Mouse (Mus musculus) forebrain, embryonic 15.5 days (tissue): ENCODE results near the gene Zfhx3. TPM values are rescaled to one million over a fixed set of nuclear protein-coding genes. Genes with fewer than 3 reads are reported as not detected.
A peak's percentile ranks its signal among the peaks of the same experiment; 100 is the strongest.

Source experiments
- ATAC-seq: fragments of 200-750 bp; cut with Nextera tagmentation; replicated peaks from 2 replicates; pipeline ENCODE4 v1.8.0; 2017; ENCODE audit warnings: mild to moderate bottlenecking, moderate TSS enrichment, moderate library complexity
- H3K27ac ChIP-seq: fragments of 300-500 bp; sonication (generic); replicated peaks from 2 replicates; pipeline ENCODE4 v1.5.1; 2015; ENCODE audit warnings: mild to moderate bottlenecking, inconsistent platforms
- H3K27me3 ChIP-seq: fragments of 300-500 bp; sonication (generic); 2 replicates; pipeline ENCODE4 v1.6.1; 2015; ENCODE audit warnings: inconsistent platforms
- H3K36me3 ChIP-seq: fragments of 300-500 bp; sonication (generic); 2 replicates; pipeline ENCODE4 v1.6.1; 2015; ENCODE audit warnings: mild to moderate bottlenecking, inconsistent platforms
- H3K4me1 ChIP-seq: fragments of 300-500 bp; sonication (generic); 2 replicates; pipeline ENCODE4 v1.6.1; 2015; ENCODE audit warnings: inconsistent platforms
- H3K4me2 ChIP-seq: fragments of 300-500 bp; sonication (generic); replicated peaks from 2 replicates; pipeline ENCODE4 v1.6.1; 2015; ENCODE audit warnings: mild to moderate bottlenecking, inconsistent platforms
- H3K4me3 ChIP-seq: fragments of 300-500 bp; sonication (generic); 2 replicates; pipeline ENCODE4 v1.5.1; 2015; ENCODE audit warnings: mild to moderate bottlenecking, inconsistent platforms
- H3K9ac ChIP-seq: fragments of 300-500 bp; sonication (generic); replicated peaks from 2 replicates; pipeline ENCODE4 v1.6.1; 2015; ENCODE audit warnings: mild to moderate bottlenecking, inconsistent platforms
- H3K9me3 ChIP-seq: fragments of 300-500 bp; sonication (generic); 2 replicates; pipeline ENCODE4 v1.6.1; 2016; ENCODE audit warnings: inconsistent platforms
- WGBS: fragments of 180-500 bp; shearing (Covaris S2); methylation state at CpG from one replicate; pipeline ENCODE4 v1.1.7; 2015; ENCODE audit warnings: mixed read lengths; 5-methylcytosine and 5-hydroxymethylcytosine counted together
- polyA plus RNA-seq: library from polyadenylated mRNA; unstranded; fragments of >200 nt; fragmentation: Nextera tagmentation; extraction: Ambion mirVana; gene quantifications from 2 replicates; pipeline ENCODE4 v1.2.1, GENCODE M21; 2015

The Zfhx3 gene
- polyA plus RNA-seq, 1 experiment from 2014 or later: 14.9 TPM

DNA sequence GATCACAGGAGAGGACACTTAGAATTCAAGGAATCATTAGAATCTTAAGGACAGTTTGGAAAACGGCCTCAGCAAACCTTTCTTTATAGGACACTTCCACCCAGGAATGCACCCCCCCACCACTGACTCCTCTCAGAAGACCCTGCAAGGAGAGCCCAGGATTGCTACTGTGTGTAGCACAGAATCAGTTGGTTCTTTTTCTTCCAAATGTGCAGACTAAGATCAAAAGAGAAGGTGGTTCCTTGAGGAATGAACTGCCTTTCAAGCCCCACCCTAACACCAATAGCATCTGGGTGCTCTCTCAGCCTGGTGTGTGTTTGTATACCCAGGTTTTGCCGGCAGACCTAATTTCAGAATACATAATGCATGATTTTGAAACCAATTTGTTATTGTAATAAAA, 279.6 kb downstream of the Zfhx3 start:
- Histone ChIP-seq H3K9ac (no peak overlapping the region), H3K36me3 (no peaks in the 10 kb centered on the region), H3K4me1 (peaks cover 6% of the 10 kb centered on the region; the same call in 1 of the 2 replicates), H3K4me2 (no peak overlapping the region), H3K4me3 (no peak overlapping the region), H3K27ac (no peak overlapping the region), H3K9me3 (no peaks in the 10 kb centered on the region), H3K27me3 (no peaks in the 10 kb centered on the region)
- WGBS: 86% methylated on average over 2 of the region's 2 CpGs
- ATAC-seq: no peak

DNA sequence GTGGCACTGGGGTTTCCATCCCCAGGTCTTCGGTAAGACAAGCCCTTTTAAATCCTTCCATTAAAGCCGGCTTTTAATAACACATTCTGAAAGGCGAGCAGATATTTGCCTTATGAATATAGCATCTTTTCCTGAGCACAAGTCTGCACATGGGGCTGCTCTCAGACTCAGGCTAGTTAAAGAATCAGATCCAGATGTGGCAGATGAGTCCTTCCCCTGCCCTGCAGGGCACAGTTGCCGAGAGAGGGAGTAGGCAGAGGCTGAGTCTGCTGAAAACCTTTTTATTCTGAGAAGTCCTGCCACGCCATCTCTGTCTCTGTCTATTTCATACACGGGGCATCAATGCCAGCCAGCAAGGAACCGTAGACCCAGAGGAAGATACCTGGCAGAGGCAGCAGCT, 289.9 kb downstream of the Zfhx3 start:
- H3K27me3 ChIP-seq: no peaks in the 10 kb centered on the region
- H3K4me3 ChIP-seq: no peak overlapping the region
- no peak for ATAC-seq
- H3K9ac ChIP-seq: no peak overlapping the region
- WGBS: 80% methylated on average over 7 of the region's 7 CpGs
- H3K4me2 ChIP-seq: no peak overlapping the region
- no peak overlapping the region for H3K27ac ChIP-seq
- no peaks in the 10 kb centered on the region for H3K36me3 ChIP-seq
- H3K4me1 ChIP-seq: peaks cover 12% of the 10 kb centered on the region
- no peaks in the 10 kb centered on the region for H3K9me3 ChIP-seq

DNA sequence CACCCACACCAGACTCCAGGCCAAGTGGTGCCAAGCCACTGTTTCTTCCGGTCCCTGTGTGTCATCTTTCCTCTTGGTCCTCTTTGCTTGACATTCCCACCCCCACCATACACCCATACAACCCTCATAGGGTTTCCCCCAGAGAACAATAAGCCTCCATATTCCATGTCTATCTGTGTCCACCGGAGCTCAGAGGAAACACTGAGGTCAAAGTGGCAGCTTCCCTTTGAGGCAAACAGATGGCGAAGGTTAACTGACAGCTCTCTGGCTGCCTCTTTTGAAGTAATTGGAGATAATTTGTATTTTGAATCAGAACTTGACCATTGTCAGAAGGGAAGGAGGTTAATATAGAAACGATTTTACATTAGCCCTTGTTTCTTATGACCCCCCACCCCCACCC, 292.0 kb downstream of the Zfhx3 start:
- Histone ChIP-seq H3K9ac (no peak overlapping the region), H3K4me2 (no peak overlapping the region), H3K9me3 (no peaks in the 10 kb centered on the region), H3K27ac (no peak overlapping the region), H3K27me3 (no peaks in the 10 kb centered on the region), H3K4me3 (no peak overlapping the region), H3K36me3 (no peaks in the 10 kb centered on the region), H3K4me1 (peaks cover 12% of the 10 kb centered on the region)
- WGBS: 56% methylated on average over 4 of the region's 4 CpGs
- ATAC-seq: no peak

DNA sequence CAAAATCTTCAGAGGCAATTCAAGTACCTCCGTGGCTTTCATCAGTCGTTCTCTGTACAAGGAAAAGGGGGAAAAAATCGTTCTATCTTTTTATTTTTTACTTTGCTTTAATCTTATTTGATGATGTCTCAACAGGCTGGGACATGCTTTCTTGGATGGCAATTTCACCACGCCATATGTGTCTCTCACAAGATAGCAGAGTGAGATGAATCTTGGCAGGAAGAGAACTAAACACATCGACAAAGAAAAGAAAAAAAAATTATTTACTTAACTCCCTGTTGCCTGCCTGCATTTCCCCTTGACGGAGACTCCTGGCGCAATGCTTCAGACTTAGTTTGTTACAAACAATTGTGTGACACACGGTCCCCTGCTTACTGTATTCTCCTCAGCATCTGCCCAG, 294.3 kb downstream of the Zfhx3 start:
- no peaks in the 10 kb centered on the region for H3K36me3 ChIP-seq
- H3K27me3 ChIP-seq: peaks cover 9% of the 10 kb centered on the region; the same call in 1 of the 2 replicates
- peak overlapping the region; percentile 37; the same call in 1 of the 2 replicates for H3K27ac ChIP-seq
- no peak for ATAC-seq
- H3K4me1 ChIP-seq: peaks cover 8% of the 10 kb centered on the region; the same call in 1 of the 2 replicates
- no peak overlapping the region for H3K4me3 ChIP-seq
- no peak overlapping the region for H3K4me2 ChIP-seq
- 51% methylated on average over 8 of the region's 8 CpGs for whole genome bisulfite sequencing
- H3K9ac ChIP-seq: no peak overlapping the region
- no peaks in the 10 kb centered on the region for H3K9me3 ChIP-seq

DNA sequence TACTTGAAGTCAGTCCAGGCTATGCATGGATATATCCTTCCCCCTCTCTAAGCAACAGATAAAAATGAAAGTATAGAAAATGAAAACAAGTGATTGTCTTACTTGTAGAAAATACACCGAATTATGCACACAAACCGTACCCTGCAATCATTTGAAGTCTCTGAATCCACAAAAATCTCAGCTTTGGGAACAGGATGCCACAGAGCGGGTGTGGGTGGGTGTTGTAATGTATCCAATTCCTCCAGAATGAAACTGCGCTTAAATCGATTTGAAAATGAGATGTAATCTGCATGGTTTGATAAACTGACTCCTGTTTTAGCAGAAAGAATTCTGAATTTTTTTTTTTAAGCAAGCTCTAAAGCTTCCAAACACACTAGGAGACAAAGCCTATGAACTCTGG, 297.1 kb downstream of the Zfhx3 start:
- H3K9me3 ChIP-seq: no peaks in the 10 kb centered on the region
- 78% methylated on average over 5 of the region's 5 CpGs for WGBS
- H3K36me3 ChIP-seq: no peaks in the 10 kb centered on the region
- H3K27ac ChIP-seq: no peak overlapping the region
- no peak for ATAC-seq
- H3K4me2 ChIP-seq: no peak overlapping the region
- no peak overlapping the region for H3K9ac ChIP-seq
- H3K27me3 ChIP-seq: peaks cover 14% of the 10 kb centered on the region
- H3K4me3 ChIP-seq: no peak overlapping the region
- peaks cover 10% of the 10 kb centered on the region; the same call in 1 of the 2 replicates for H3K4me1 ChIP-seq

DNA sequence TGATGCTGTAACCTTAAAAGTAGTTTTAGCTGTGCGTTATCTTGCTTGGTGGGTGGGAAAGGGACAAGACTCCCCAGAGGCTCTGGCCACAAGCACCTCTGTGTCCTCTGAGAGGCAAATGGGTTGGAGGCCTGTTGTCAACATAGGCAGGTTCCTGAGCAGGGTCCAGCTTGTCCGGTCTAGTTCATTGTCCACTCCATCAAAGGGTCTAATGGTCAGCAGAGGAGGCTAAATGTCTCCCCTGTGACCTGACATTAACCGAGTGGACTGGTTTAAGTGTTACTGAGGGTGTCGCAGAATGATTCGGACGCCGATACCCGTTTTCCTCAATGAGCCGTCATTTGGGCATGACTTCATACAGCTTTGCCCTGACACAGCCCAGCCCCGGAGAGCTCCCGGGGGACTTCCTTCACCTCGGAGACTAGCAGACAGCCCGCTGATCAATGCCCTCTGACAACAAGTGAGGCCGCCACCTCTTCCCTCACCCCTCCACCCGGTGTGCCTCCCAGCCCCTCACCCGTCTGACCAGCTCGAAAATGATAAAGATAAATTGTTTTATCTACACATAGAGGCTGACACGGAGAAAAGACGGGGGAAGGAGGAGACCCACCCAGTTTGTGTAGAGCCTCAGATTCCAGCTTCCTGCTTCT, 298.7 kb downstream of the Zfhx3 start:
- Histone ChIP-seq H3K4me2 (no peak overlapping the region; the same call in 1 of the 2 replicates), H3K9me3 (no peaks in the 10 kb centered on the region), H3K27me3 (peaks cover 14% of the 10 kb centered on the region), H3K4me3 (no peak overlapping the region), H3K9ac (no peak overlapping the region), H3K36me3 (no peaks in the 10 kb centered on the region), H3K27ac (no peak overlapping the region), H3K4me1 (peaks cover 23% of the 10 kb centered on the region)
- ATAC-seq: no peak
- WGBS: 50% methylated on average over 19 of the region's 19 CpGs

DNA sequence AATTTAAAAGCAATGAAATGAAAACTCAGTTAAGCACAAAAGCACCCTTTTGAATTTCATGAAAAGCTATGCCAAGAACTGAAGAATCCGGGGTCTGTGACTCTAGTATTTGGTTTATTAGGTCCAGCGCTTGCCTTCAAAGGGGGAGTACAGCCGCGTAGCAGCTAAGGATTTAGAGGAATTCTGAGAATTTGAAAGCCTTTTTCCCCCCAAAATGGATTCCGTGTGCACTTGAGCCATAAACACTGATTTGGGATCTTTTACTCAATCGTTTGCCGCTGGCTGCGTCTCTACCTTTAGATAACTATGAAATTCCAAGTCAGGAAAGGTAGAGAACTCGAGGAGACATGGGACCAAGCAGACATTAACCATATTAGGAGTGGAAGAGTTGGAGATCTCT, 300.8 kb downstream of the Zfhx3 start:
- Histone ChIP-seq H3K27ac (peak overlapping the region; percentile 49; the same call in 1 of the 2 replicates), H3K4me1 (peaks cover 28% of the 10 kb centered on the region)

DNA sequence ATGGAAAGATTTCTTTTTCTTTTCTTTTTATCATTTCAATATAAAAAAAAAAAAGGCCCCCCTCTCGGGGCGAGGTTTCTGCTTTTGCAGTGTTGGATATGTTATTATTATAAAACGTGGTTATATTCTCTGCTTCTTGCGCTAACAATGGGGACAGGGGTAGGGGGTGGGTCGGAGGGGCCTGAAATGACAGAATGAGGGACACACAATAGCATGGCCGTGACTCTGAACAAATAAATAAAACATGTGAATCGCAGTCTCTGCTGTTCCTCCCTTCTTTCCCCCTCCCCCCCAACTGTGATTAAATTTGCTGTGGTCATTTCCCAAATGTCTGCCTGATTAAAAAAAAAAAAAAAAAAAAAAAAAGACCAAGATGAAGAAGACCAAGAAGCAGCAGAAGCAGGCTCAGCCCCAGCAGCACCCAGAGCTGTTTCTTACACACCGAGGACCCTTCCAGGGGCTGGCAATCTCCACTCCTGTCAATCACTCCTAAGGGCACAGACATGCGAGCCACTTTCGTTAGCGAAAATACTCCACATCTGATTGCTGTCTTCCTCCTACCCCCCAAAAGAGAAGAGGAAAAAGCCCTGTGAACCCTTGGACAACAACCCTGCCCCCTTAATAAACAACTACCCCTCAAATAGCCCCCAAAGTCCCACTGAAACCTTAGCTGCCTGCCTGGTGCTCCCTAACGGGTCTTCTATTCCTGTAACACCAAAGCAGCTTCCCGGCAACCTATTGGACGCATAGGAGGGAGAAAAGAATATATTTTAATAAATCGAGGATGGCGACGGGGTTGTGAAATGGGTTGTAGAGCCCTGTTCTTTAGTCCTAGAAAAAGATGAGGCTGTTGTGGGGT, 302.4 kb downstream of the Zfhx3 start:
- H3K4me1 ChIP-seq: peaks cover 28% of the 10 kb centered on the region
- peak overlapping the region; percentile 32 for H3K4me2 ChIP-seq
- H3K27me3 ChIP-seq: peaks cover 18% of the 10 kb centered on the region
- 11% methylated on average over 17 of the region's 17 CpGs for WGBS
- H3K4me3 ChIP-seq: peak overlapping the region; percentile 17
- H3K36me3 ChIP-seq: no peaks in the 10 kb centered on the region
- ATAC-seq: peak; percentile 66; the same call in 1 of the 2 replicates
- H3K27ac ChIP-seq: peak overlapping the region; percentile 71
- no peaks in the 10 kb centered on the region for H3K9me3 ChIP-seq
- 0 out of 2 replicates have a peak overlapping the region, but pooled peaks have one; percentile 17 for H3K9ac ChIP-seq

More for the DNA sequence above, 300.8 kb downstream of the Zfhx3 start:
- H3K4me3 ChIP-seq: no peak overlapping the region
- WGBS: 24% methylated on average over 9 of the region's 9 CpGs
- H3K9me3 ChIP-seq: no peaks in the 10 kb centered on the region
- peaks cover 18% of the 10 kb centered on the region for H3K27me3 ChIP-seq
- no peak for ATAC-seq
- H3K36me3 ChIP-seq: no peaks in the 10 kb centered on the region
- no peak overlapping the region for H3K4me2 ChIP-seq
- H3K9ac ChIP-seq: no peak overlapping the region

DNA sequence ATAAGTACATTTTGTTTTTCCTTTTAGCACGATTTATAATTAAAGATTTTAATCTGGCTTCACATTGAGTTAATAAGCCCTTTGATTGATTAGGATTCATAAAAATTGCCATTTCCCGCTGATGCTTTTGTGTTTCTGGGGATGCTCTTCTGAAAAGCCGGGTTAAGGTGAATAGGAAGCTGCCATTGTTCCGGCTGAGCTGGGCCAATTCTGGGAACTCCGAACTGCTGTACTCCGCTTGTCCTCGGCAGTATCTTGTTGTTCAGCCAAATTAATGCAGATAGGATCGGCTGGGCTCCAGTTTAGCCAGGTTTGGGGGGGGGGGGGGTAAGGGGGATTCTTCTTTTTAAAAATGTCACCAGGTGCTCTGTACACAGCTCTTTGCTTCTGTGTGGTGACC, 303.1 kb downstream of the Zfhx3 start:
- 0 out of 2 replicates have a peak, but pooled peaks have one; percentile 38 for ATAC-seq
- peak overlapping the region; percentile 17; the same call in 1 of the 2 replicates for H3K9ac ChIP-seq
- H3K4me3 ChIP-seq: no peak overlapping the region
- H3K9me3 ChIP-seq: no peaks in the 10 kb centered on the region
- peak overlapping the region; percentile 32 for H3K4me2 ChIP-seq
- peaks cover 17% of the 10 kb centered on the region for H3K27me3 ChIP-seq
- H3K36me3 ChIP-seq: no peaks in the 10 kb centered on the region
- WGBS: 6% methylated on average over 8 of the region's 8 CpGs
- peaks cover 28% of the 10 kb centered on the region for H3K4me1 ChIP-seq
- H3K27ac ChIP-seq: peak overlapping the region; percentile 71

DNA sequence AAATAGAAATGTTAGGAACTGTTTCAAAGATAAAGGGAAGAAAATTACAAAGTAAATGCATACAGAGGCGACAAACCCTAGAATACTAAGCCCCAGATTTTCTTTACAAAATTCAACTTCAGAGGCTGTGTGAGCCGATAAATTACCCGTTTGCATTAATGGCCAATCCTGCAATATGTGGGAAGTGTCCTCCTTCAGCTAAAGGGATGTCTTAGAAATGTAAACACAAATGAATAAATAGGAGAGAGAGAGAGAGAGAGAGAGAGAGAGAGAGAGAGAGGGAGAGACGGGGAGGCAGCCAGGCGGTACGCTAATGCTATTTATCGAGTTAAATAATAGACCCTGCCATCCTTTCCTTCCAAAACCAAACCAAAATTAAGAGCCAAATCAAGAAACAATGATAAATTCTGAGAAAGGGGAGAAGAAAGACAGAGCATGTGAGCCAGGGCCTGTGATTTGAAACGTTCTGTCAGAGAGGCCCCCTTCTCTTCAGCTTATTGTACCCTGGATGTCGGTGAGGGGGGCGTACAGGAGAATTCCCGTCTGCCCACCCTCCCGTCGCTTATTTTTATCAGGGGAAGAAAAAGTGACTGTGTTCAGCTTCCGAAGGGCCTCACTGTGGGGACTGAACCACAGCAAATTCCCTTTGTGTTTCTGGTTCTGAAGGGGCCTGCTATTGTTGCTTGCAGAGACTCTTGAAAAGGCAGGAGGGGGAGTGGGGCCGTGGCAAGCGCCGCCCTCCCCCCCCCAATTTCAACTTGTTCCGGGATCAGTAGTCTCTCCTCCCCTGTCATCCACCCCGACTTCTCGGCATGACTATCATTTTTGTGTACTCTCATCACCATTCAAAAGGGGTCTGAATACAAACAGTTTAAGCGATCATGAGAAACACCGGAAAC, 303.8 kb downstream of the Zfhx3 start:
- Histone ChIP-seq H3K27me3 (peaks cover 14% of the 10 kb centered on the region), H3K4me3 (no peak overlapping the region), H3K9me3 (no peaks in the 10 kb centered on the region), H3K4me1 (peaks cover 28% of the 10 kb centered on the region), H3K36me3 (no peaks in the 10 kb centered on the region), H3K9ac (no peak overlapping the region), H3K4me2 (peak overlapping the region; percentile 18; the same call in 1 of the 2 replicates), H3K27ac (peak overlapping the region; percentile 71)
- 7% methylated on average over 22 of the region's 22 CpGs for WGBS
- peak; percentile 29; the same call in 1 of the 2 replicates for ATAC-seq

DNA sequence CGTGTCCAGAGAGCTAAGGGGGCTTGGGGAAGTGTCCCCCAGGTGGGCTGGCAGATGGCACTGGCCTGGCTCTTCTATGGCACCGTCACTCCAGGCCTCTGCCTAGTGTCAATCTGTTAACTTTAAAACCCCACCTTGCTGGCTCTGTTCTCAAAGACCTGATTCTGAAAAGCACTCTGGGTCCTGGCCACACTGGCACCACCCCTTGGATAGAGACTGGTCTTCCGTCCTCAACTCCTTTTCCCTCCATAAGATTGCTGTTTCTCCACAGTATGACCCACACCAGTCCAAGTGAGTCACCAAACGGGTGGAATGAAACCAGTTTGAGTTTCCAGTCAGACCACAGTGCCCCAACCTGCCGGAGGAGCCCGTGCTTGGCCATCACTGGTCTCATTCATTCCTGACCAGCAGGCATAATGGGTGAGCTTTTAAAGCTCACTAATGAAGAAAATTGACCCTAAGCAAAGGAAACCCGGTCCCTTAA, 304.5 kb downstream of the Zfhx3 start:
- no peaks in the 10 kb centered on the region for H3K36me3 ChIP-seq
- peak overlapping the region; percentile 18; the same call in 1 of the 2 replicates for H3K4me2 ChIP-seq
- H3K27ac ChIP-seq: peak overlapping the region; percentile 71
- 0 out of 2 replicates have a peak, but pooled peaks have one; percentile 11 for ATAC-seq
- H3K9ac ChIP-seq: no peak overlapping the region
- peaks cover 28% of the 10 kb centered on the region for H3K4me1 ChIP-seq
- WGBS: 9% methylated on average over 7 of the region's 7 CpGs
- no peaks in the 10 kb centered on the region for H3K9me3 ChIP-seq
- peaks cover 11% of the 10 kb centered on the region for H3K27me3 ChIP-seq
- H3K4me3 ChIP-seq: no peak overlapping the region
